12 mouse cellular contexts compared by ENCODE assay signal in the genomic region with DNA sequence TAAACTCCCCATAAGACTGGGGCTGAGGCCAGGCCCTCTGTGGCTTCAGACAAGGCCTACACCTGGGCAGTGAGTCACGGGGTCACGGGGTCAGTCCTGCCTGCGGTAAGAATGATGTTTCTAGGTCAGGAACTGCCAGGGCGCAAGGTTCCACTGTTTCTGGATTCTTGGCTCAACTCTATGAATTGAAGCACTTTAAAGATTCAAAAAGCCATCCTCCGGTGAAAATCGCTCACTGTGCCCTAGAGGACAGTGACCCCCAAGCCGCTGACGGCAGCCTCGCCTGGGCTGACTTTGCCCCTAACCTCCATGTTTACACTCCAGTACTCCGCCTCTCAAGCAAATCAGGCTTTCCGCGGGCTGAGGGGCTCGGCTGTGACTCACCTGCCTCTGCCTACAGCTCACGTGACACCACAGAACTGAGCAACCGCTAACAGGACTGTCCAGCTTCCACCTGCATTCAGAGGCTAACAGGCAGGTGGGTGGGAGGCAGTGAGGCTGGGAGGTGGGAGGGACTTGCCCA. TPM values are rescaled to one million over a fixed set of nuclear protein-coding genes. Genes with fewer than 3 reads are reported as not detected.
DNase-seq lines count a peak whose midpoint lies in the region; ATAC-seq and TF ChIP-seq lines count a peak whose summit lies in the region.
"Had no signal": no experiment of that assay in that cellular context is flagged by ENCODE, and none has a peak within 500 bp of the region (broad histone marks: within the 10 kb centered on the region; RNA-seq: fewer than 3 reads in every experiment).

No protein-coding gene starts in this region.

- no peak overlapping the region for H3K9ac ChIP-seq in forebrain, embryonic 15.5 days (replicated peaks)
- no peak overlapping the region for H3K9ac ChIP-seq in forebrain, postnatal 0 days
- no peak overlapping the region for H3K9ac ChIP-seq in kidney, embryonic 14.5 days (ENCODE audit: low read depth, low read length)
- no peak overlapping the region for H3K9ac ChIP-seq in liver, embryonic 16.5 days (ENCODE audit: low read depth, low read length)
- H3K9ac ChIP-seq in neural tube, embryonic 15.5 days (replicated peaks): no peak overlapping the region

- H3K4me1 ChIP-seq in forebrain, embryonic 15.5 days: peaks cover 53% of the 10 kb centered on the region
- peaks cover 16% of the 10 kb centered on the region; the same call in 1 of the 2 replicates for H3K4me1 ChIP-seq in forebrain, postnatal 0 days (ENCODE audit: insufficient read depth)
- H3K4me1 ChIP-seq in kidney, embryonic 14.5 days (ENCODE audit: control insufficient read depth, insufficient read depth, low read length): no peaks in the 10 kb centered on the region
- H3K4me1 ChIP-seq in liver, embryonic 16.5 days (ENCODE audit: control insufficient read depth, low read depth, low read length): no peaks in the 10 kb centered on the region
- peaks cover 25% of the 10 kb centered on the region for H3K4me1 ChIP-seq in neural tube, embryonic 15.5 days

- no peaks in the 10 kb centered on the region for H3K9me3 ChIP-seq in forebrain, embryonic 15.5 days
- H3K9me3 ChIP-seq in forebrain, postnatal 0 days (ENCODE audit: low read length): no peaks in the 10 kb centered on the region
- H3K9me3 ChIP-seq in kidney, embryonic 14.5 days (ENCODE audit: control insufficient read depth, low read length): no peaks in the 10 kb centered on the region
- H3K9me3 ChIP-seq in liver, embryonic 16.5 days (replicated peaks; ENCODE audit: control insufficient read depth, low read length): no peaks in the 10 kb centered on the region
- H3K9me3 ChIP-seq in neural tube, embryonic 15.5 days (replicated peaks): no peaks in the 10 kb centered on the region
- H3K9me3 ChIP-seq: megakaryocyte, embryonic 14.5 days had no signal

- H3K4me3 ChIP-seq in forebrain, embryonic 15.5 days: no peak overlapping the region
- no peak overlapping the region for H3K4me3 ChIP-seq in forebrain, postnatal 0 days (ENCODE audit: low read depth, low read length)
- no peak overlapping the region for H3K4me3 ChIP-seq in kidney, embryonic 14.5 days (ENCODE audit: low read length)
- H3K4me3 ChIP-seq in liver, embryonic 16.5 days (ENCODE audit: low read depth, low read length): no peak overlapping the region
- no peak overlapping the region for H3K4me3 ChIP-seq in neural tube, embryonic 15.5 days (replicated peaks)
- H3K4me3 ChIP-seq: megakaryocyte, embryonic 14.5 days had no signal

- TF ChIP-seq CTCF in forebrain, postnatal 0 days (IDR thresholded peaks at IDR 0.05; ENCODE audit: low read depth): no peak

- WGBS in forebrain, embryonic 15.5 days: 61% methylated on average over 15 of the region's 15 CpGs
- 59% methylated on average over 15 of the region's 15 CpGs for WGBS in forebrain, postnatal 0 days
- 33% methylated on average over 15 of the region's 15 CpGs for WGBS in kidney, embryonic 14.5 days
- 44% methylated on average over 15 of the region's 15 CpGs for WGBS in liver, embryonic 16.5 days (ENCODE audit: insufficient replicate concordance)
- WGBS in neural tube, embryonic 15.5 days: 56% methylated on average over 15 of the region's 15 CpGs

- H3K4me2 ChIP-seq in forebrain, embryonic 15.5 days (replicated peaks): no peak overlapping the region
- no peak overlapping the region for H3K4me2 ChIP-seq in forebrain, postnatal 0 days (ENCODE audit: low read depth)
- no peak overlapping the region for H3K4me2 ChIP-seq in kidney, embryonic 14.5 days (replicated peaks; ENCODE audit: low read depth, low read length)
- no peak overlapping the region for H3K4me2 ChIP-seq in liver, embryonic 16.5 days (ENCODE audit: low read depth, low read length)
- H3K4me2 ChIP-seq in neural tube, embryonic 15.5 days: no peak overlapping the region

- no peak for ATAC-seq in forebrain, embryonic 15.5 days (replicated peaks)
- no peak for ATAC-seq in forebrain, postnatal 0 days
- ATAC-seq in kidney, embryonic 14.5 days (ENCODE audit: low FRiP score, low TSS enrichment): peak; percentile 84
- peak; percentile 86 for ATAC-seq in liver, embryonic 16.5 days (ENCODE audit: low read depth)
- no peak for ATAC-seq in neural tube, embryonic 15.5 days (ENCODE audit: low FRiP score)

- DNase-seq in forebrain, postnatal 0 days: no peak
- DNase-seq in ES-CJ7 (ENCODE audit: low read depth, low spot score): peak; percentile 58
- DNase-seq in adrenal gland, postnatal 25 days: no peak
- no peak for DNase-seq in spleen, adult 12 weeks (ENCODE audit: low spot score)
- DNase-seq: adrenal gland, postnatal 14 days; cerebellum, adult 2 months; gastrocnemius, postnatal 25 days had no signal

- peak overlapping the region; percentile 76; the same call in 1 of the 2 replicates for H3K27ac ChIP-seq in forebrain, embryonic 15.5 days (replicated peaks)
- H3K27ac ChIP-seq in forebrain, postnatal 0 days (ENCODE audit: low read depth, low read length): no peak overlapping the region
- no peak overlapping the region for H3K27ac ChIP-seq in kidney, embryonic 14.5 days (ENCODE audit: low read depth, low read length)
- no peak overlapping the region for H3K27ac ChIP-seq in liver, embryonic 16.5 days (ENCODE audit: low read length)
- no peak overlapping the region for H3K27ac ChIP-seq in neural tube, embryonic 15.5 days (replicated peaks)

- no peaks in the 10 kb centered on the region for H3K27me3 ChIP-seq in forebrain, embryonic 15.5 days
- H3K27me3 ChIP-seq in forebrain, postnatal 0 days (ENCODE audit: insufficient read depth, low read length): no peaks in the 10 kb centered on the region
- H3K27me3 ChIP-seq in kidney, embryonic 14.5 days (ENCODE audit: control insufficient read depth, insufficient read depth, low read length): no peaks in the 10 kb centered on the region
- H3K27me3 ChIP-seq in liver, embryonic 16.5 days (ENCODE audit: control insufficient read depth, insufficient read depth, low read depth, low read length): no peaks in the 10 kb centered on the region
- H3K27me3 ChIP-seq in neural tube, embryonic 15.5 days (replicated peaks): no peaks in the 10 kb centered on the region

- H3K36me3 ChIP-seq in forebrain, embryonic 15.5 days: 0 out of 2 replicates have a peak, but pooled peaks cover 5% of the 10 kb centered on the region
- H3K36me3 ChIP-seq in forebrain, postnatal 0 days (ENCODE audit: insufficient read depth): peaks cover 16% of the 10 kb centered on the region
- no peaks in the 10 kb centered on the region for H3K36me3 ChIP-seq in kidney, embryonic 14.5 days (ENCODE audit: control insufficient read depth, insufficient read depth, low read length)
- H3K36me3 ChIP-seq in liver, embryonic 16.5 days (ENCODE audit: control insufficient read depth, insufficient read depth): no peaks in the 10 kb centered on the region
- peaks cover 4% of the 10 kb centered on the region for H3K36me3 ChIP-seq in neural tube, embryonic 15.5 days

RNA-seq across cellular contexts. Expression of a gene that starts 43.7 kb away (rescaled TPM):
- polyA plus RNA-seq in forebrain, embryonic 15.5 days (2015; fragmentation: Nextera tagmentation; extraction: Ambion mirVana): 117 and 137 TPM in 2 replicates
- total RNA-seq in forebrain, postnatal 0 days (2014; rRNA removed): 101 and 104 TPM in 2 replicates
- polyA plus RNA-seq in forebrain, postnatal 0 days (2015; fragmentation: Nextera tagmentation; extraction: Ambion mirVana): 41.0 and 43.9 TPM in 2 replicates
- 0.26 and 0.32 TPM in 2 replicates for polyA plus RNA-seq in kidney, embryonic 14.5 days (2014; fragmentation: Nextera tagmentation; extraction: Ambion mirVana)
- 0.02 and 0.05 TPM in 2 replicates for polyA plus RNA-seq in liver, embryonic 16.5 days (2015; fragmentation: Nextera tagmentation; extraction: Ambion mirVana)
- not detected in 2 replicates for total RNA-seq in adrenal gland, postnatal 25 days (2021)
- 17.7 and 22.1 TPM in 2 replicates for polyA plus RNA-seq in neural tube, embryonic 15.5 days (2015; fragmentation: Nextera tagmentation; extraction: Ambion mirVana)

Comparison
In these comparisons a context has a peak if more than half of its experiments do, and no peak if none do; other contexts are left out.
1. ATAC-seq: peak in kidney, embryonic 14.5 days (single experiment) and liver, embryonic 16.5 days (single experiment); none in forebrain, embryonic 15.5 days (single experiment), forebrain, postnatal 0 days (single experiment) and neural tube, embryonic 15.5 days (single experiment).
2. RNA of a gene that starts 43.7 kb away (polyA plus RNA-seq): 117 to 137 TPM in forebrain, embryonic 15.5 days, 41.0 to 43.9 TPM in forebrain, postnatal 0 days and 17.7 to 22.1 TPM in neural tube, embryonic 15.5 days; 0.26 to 0.32 TPM in kidney, embryonic 14.5 days and 0.02 to 0.05 TPM in liver, embryonic 16.5 days; every median in the first group is over 10 times any median in the second.